Mouse (Mus musculus) layer of hippocampus, adult 9-11 months (tissue): ENCODE results near the gene Rfx4.

Source experiments
- DNase-seq: peaks from one replicate; pipeline ENCODE4 v3.0.0; 2022

Rfx4 gene

GRCm38 (mm10) chr10:84913148-84913547, 157.3 kb downstream of the Rfx4 start:
- no peak for DNase-seq

GRCm38 (mm10) chr10:84915476-84915875, 159.6 kb downstream of the Rfx4 start:
- DNase-seq: no peak

- DNase-seq: peak; percentile 98
These were observed 161.2 kb downstream of the Rfx4 start, which contains the start of gene Ric8b for GRCm38 (mm10) chr10:84916810-84917730. Gene Ric8b (plus strand): TSS chr10:84917616.

- DNase-seq: peak; percentile 65
These were observed 161.9 kb downstream of the Rfx4 start for GRCm38 (mm10) chr10:84917731-84918095.

- DNase-seq: no peak
These were observed 170.5 kb downstream of the Rfx4 start for GRCm38 (mm10) chr10:84926336-84926735.

GRCm38 (mm10) chr10:84926885-84927284, 171.0 kb downstream of the Rfx4 start:
- no peak for DNase-seq

- no peak for DNase-seq
These were observed 172.6 kb downstream of the Rfx4 start for GRCm38 (mm10) chr10:84928465-84928864.

- no peak for DNase-seq
These were observed 179.8 kb downstream of the Rfx4 start for GRCm38 (mm10) chr10:84935553-84936209.

GRCm38 (mm10) chr10:84936832-84937515, 181.1 kb downstream of the Rfx4 start:
- no peak for DNase-seq

GRCm38 (mm10) chr10:84938094-84938820, 182.4 kb downstream of the Rfx4 start:
- DNase-seq: no peak

GRCm38 (mm10) chr10:84938886-84939285, 183.0 kb downstream of the Rfx4 start:
- DNase-seq: no peak

- DNase-seq: no peak
These were observed 184.5 kb downstream of the Rfx4 start for GRCm38 (mm10) chr10:84940356-84940755.

- no peak for DNase-seq
These were observed 189.8 kb downstream of the Rfx4 start for GRCm38 (mm10) chr10:84945692-84946091.

- no peak for DNase-seq
These were observed 193.3 kb downstream of the Rfx4 start for GRCm38 (mm10) chr10:84948970-84949683.

GRCm38 (mm10) chr10:84949684-84950010, 193.8 kb downstream of the Rfx4 start:
- DNase-seq: no peak

GRCm38 (mm10) chr10:84950384-84950783, 194.5 kb downstream of the Rfx4 start:
- no peak for DNase-seq

GRCm38 (mm10) chr10:84954236-84954635, 198.4 kb downstream of the Rfx4 start:
- DNase-seq: no peak
